Mouse (Mus musculus) C2C12 (cell line): ENCODE data around the gene Gm45799.

Source experiments
- CTCF ChIP-seq: IDR thresholded peaks from one replicate; pipeline ENCODE4 v1.5.1; 2011; ENCODE audit not compliant: control insufficient read depth, insufficient read depth, insufficient read length
- FOSL1 ChIP-seq: IDR thresholded peaks from one replicate; pipeline ENCODE4 v1.8.0; 2011; ENCODE audit warnings: mild to moderate bottlenecking, low read length; ENCODE audit not compliant: poor library complexity, insufficient read depth, severe bottlenecking
- MYOG ChIP-seq: IDR thresholded peaks from one replicate; pipeline ENCODE4 v1.6.1; 2011; ENCODE audit not compliant: control insufficient read depth, insufficient read length; ENCODE audit errors: extremely low read depth
- USF1 ChIP-seq: IDR thresholded peaks from one replicate; pipeline ENCODE4 v1.6.1; 2011; ENCODE audit warnings: low read depth, mild to moderate bottlenecking, control low read depth, moderate library complexity

- peak; percentile 41 for TF ChIP-seq CTCF
- TF ChIP-seq MYOG, result no peak
- TF ChIP-seq USF1, result no peak
- TF ChIP-seq FOSL1, result no peak
Measured at GRCm38 (mm10) chr7:105726144-105726979, 86.0 kb downstream of the Gm45799 start.
